Mouse (Mus musculus): Measurements from ENCODE around the gene Ice1.
A peak's percentile ranks its signal among the peaks of the same experiment; 100 is the strongest.

Gene Ice1

DNA sequence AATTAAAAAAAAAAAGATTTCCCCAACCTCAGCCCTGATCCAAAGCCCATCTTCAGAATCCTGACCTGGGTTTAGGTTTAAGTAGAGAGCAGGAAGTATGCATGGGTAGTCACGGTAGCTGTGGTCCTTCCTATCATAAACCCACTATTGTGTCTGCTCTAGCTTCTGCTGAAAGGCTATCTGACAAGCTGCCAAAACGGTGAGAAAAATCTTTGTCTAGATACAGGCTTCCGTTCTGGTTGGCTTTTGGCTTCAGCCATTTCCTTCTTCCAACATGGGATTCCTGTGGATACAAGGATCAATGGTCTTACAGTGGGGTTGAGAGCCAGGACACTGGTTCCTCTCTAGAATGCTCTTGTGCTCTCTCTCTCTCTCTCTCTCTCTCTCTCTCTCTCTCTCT, 2.2 kb upstream of the Ice1 start:
- no peak for DNase-seq (ENCODE audit: low read depth, low spot score)

DNA sequence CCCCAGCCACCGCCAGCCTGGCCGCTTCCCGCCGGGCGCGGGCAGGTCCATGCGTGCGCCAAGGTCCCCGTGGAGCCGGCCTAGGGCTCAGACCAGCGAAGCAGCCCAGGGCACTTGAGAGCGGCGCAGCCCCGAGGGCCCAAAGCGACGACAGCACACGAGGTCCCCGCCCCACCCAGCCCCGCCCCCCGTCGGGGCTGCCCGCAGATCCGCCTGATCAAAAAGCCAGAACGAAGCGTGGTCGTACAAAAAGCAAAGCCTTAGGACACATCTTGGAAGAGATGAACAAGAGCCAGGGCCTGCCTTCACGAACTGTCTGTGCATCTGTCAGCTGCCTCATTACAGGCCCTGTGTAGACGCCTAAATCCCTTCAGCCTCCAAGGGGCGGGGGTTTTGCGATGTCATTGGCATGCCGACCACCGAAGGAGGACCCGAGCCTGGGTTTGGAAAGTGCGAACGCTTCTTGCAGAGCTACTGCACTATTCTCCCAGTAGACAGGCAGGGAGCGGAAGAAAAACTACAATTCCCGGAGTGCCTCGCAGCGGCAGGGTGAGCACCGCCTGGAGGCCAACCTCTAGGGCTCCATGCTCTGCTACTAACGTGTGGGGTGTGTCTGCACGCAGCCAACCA, 343 bp upstream of the Ice1 start:
- peak; percentile 89 for DNase-seq (ENCODE audit: low read depth, low spot score)

DNA sequence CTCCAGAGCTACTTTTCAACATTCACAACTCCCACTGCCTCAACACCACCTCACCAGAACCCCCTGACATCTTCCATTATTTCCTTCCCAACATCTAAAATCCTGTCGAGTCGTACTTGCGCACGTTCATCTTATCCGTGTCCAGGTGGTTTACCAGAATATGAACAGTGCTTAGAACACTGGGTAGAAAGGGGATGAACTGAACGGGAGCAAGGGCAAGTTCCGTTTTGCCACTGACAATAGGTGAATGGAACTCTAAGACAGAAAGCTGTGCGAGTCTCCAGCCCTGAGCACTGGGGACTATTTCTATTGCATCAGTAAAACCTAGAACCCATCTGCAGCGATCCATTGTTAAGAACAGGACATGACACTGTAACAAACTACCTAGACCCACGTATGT, 728 bp downstream of the Ice1 start:
- no peak for DNase-seq (ENCODE audit: low read depth, low spot score)

DNA sequence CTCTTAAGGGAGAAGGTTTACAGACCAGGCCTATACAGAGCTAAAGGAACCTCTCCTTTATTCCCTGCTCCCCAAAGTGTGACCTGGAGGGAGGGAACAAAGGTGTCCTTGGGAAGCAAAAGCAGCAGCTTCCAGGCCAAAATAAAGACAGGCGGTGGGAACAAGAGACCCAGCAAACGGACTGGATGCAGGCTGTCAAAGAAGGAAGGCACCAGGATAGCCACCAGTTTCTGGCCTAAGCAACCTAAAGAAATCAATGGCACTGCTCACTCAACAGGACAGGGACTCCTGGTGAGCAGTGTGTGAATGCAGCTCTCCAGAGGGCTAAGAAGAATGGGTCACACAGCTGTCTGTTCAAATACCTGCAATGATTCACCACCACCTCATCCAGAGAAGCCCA, 1.8 kb downstream of the Ice1 start:
- no peak for DNase-seq (ENCODE audit: low read depth, low spot score)

DNA sequence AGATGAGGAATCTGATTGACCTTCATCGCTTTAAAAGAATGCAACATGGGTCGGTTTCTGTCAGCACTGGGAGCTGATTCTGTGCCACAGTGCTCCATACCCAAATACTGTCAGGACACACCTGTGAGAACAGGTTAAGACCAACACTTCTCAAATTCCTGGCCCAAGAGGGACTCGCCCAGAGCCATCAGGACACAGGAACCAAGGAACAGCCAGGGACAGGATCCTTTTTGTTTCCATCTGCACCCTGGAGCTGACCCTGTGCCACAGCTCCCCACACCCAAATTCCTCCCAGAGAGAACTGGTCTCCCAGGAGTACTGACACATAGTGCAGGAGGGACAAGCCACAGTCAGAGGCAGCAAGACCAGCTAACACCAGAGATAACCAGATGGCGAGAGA, 11.0 kb downstream of the Ice1 start:
- no peak for DNase-seq (ENCODE audit: low read depth, low spot score)

DNA sequence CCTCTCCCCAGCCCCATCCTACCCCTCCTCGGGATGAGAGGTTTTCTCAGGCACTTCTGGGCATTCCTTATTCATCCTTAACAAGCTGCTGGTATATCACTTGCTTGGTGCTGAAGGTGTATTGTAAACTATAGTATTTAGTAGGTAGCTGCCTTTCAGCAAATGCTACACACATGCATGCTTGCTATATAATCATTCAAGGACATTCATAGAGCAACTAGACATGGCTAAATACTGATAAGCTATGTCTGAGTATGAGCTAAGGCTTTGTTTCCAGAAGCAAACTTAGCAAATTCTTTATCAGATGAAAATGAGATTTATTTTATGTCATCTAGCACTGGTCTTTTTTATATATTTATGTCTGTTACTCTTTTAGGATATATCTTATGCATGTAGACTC, 11.8 kb downstream of the Ice1 start:
- no peak for DNase-seq (ENCODE audit: low read depth, low spot score)

DNA sequence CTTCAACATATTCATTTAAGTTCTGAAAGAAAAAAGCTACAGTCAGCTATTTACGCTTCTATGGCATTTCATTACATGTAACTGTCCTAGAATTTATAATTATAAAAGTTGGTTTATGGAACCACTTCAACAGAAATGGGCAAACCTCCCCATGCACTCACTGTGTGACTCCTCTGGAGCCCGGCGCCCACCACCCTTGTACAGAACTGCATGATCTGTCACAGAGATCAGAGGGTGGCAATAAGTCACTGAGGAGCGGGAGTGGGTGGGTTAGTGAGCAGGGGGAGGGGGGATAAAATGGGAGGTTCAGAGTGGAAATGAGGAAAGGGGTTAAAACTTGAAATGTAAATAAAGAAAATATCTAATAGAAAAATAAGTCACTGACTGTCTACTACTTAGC, 13.0 kb downstream of the Ice1 start:
- no peak for DNase-seq (ENCODE audit: low read depth, low spot score)

DNA sequence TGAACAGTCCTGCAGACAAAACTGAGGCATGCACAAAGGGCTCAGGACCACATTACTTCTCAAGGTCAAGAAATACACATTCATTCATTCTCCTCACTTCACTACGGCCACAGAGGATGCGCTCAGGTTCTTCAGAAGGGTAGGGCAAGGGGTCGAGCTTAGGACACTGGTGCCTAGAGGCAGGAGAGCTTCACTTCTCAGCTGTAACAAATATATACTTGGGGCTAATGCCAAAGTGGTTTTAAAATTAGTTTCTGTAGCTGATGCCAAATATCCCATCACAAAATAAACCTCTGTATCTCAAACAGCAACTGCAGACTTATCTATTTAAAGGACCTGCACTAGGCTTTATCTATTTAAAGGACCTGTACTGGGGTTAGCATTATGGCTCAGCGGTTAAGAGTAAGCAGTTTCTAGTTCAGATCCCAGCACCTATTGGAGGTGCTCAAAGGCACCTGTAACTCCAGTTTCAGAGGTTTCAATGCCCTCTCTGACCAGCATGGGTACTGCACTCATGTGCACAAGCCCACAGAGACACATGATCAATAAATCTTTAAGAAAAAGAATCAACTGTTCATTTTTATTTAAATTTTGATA, 14.9 kb downstream of the Ice1 start:
- DNase-seq (ENCODE audit: low read depth, low spot score) = no peak

DNA sequence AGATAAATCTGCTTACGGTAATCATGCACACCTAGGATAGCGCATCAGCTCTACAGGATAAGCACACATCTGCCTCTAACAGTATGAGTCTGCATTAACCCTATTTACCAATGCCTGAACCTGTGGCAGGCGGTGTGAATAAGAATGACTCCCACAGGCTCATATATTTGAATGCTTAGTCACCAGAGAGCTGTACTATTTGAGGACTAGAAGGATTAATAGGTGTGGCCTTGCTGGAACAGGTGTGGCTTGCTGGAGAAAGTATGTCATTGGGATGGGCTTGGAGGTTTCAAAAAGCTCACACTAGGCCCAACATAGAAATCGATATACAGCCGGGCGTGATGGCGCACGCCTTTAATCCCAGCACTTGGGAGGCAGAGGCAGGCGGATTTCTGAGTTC, 15.9 kb downstream of the Ice1 start:
- no peak for DNase-seq (ENCODE audit: low read depth, low spot score)

DNA sequence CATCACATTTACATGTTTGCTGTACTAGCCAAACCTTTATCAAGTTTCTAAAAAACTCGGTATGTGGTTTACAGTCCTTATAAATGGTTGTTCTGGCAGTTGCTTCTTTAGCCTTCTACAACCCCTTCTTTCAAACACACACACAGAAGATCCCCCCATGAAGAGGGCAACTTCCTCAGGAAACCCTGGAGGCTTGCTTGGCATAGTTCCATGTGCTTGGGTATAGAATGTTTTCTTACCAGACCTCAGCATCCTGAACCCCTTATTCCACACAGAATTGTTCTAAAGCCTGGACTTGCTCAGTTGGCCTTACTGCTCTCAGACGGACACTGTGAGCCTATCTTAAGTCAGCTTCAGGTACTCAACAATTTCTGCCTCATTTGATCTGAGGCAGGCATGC, 24.6 kb downstream of the Ice1 start:
- no peak for DNase-seq (ENCODE audit: low read depth, low spot score)

DNA sequence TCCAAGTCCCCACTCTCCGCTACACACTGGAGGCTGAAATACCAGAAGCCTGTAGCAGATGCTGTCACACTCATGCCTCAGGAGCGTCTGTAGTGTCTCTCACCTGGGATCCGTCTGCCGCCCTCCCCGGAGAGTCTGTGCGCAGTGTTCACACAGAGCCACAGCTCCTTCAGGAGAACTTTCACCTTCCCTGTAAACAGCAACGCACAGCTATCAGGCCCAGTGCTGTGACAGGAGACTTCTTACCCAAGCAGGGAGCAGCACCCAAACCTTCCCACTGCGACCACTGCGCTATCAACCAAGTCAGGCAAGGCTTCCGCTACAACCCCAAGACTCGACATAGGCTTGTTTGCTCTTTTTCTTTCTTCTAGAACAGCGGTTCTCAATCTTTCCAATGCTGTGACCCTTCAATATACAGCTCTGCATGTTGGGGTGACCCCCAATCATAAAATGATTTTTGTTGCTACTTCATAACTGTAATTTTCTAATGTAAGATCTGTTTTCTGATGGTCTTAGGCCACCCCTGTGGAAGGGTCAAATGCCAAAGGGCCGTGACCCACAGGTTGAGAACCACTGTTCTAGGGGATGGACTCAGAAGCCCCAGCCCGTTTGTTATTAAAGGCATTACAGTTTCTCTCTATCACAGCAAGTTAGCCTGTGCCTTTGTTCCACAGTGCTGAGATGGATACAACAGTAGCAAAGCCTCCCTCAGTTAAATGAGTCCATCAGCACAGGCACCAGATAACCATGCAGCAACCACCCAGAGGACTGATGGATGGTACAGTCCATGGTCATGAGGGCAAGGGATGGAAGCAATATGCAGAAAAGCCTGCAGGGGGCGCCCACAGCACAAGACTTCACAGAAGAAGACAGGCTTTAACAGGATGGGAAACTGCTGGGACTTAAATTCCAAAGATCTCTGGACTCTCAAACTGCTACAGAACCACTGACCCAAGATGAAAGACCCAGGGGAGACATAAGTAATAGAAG, 26.7 kb downstream of the Ice1 start:
- peak; percentile 43 for DNase-seq (ENCODE audit: low read depth, low spot score)

DNA sequence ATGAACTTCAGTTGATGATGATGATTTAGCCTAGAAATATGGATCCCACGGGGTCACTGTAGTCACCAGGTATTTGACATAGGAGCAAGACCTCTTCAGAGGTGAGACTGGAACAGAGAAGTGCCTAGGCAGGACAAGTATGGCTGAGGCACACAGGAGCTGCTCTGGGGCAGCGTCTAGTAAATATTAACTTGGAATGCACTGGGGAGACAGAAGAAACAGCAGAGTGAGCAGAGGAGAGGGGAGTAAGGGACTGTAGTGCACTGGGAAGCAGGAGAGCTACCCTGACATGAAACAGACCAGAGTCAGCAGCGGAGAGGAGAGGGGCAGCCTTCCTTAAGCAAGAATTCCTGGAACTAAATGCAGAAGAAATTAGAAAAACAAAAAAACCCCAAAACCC, 27.8 kb downstream of the Ice1 start:
- no peak for DNase-seq (ENCODE audit: low read depth, low spot score)

DNA sequence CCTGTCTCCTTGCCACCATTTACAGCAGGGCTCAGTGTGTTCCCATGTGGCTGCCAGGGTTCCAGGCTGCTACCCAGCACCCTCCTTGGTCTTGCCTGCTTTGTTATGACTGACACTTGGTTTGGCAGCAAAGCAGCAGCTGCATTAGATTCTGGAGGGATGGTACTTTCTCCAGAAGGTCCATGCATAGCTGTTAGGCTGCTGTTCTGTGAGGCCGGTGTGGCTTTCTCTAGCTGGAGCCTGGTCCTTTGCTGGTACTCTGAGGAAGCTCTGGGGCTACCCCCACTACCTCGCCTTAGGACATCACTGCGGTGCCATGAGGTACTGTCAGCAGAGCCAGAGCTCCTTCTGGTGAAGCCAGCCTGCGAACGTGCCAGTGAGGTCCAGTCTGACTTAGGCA, 32.1 kb downstream of the Ice1 start:
- DNase-seq (ENCODE audit: low read depth, low spot score) = no peak

DNA sequence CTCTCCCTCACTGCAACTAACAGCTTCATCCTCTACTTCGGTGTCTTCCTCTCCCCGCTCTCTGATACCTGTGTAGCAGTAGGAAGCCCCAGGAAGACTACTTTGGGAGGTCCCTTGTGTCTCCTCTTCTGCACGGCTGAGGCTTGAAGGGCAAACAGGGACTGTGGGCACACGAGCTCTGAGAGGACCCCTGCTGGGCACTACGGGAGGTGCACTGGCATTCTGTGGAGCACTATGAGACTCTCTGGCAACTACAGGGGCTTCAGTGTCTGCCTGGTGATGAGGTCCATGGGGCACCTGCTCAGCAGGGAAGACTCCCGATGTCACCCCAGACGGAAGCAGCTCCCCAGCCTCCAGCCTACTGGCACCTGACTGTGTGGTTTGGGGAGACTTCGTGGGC, 32.7 kb downstream of the Ice1 start:
- DNase-seq (ENCODE audit: low read depth, low spot score) = no peak

DNA sequence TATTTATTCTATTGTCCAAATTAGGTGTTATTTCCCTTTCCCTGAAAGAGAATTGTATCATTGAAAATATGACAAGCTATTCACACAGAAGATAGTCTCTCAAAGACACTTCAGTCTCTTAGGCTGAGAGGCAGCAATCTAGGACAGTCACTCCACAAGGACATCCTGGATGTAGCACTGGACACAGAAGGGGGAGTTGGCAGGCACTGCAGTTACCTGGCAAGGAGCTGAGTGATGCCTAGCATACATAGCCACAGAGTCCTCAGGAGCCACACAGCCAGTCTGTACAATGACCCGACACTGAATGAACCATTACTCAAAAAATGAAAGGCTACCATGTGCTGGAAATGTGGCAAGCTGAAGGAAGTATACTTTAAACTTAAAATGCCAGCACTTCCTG, 35.9 kb downstream of the Ice1 start:
- DNase-seq (ENCODE audit: low read depth, low spot score) = no peak

DNA sequence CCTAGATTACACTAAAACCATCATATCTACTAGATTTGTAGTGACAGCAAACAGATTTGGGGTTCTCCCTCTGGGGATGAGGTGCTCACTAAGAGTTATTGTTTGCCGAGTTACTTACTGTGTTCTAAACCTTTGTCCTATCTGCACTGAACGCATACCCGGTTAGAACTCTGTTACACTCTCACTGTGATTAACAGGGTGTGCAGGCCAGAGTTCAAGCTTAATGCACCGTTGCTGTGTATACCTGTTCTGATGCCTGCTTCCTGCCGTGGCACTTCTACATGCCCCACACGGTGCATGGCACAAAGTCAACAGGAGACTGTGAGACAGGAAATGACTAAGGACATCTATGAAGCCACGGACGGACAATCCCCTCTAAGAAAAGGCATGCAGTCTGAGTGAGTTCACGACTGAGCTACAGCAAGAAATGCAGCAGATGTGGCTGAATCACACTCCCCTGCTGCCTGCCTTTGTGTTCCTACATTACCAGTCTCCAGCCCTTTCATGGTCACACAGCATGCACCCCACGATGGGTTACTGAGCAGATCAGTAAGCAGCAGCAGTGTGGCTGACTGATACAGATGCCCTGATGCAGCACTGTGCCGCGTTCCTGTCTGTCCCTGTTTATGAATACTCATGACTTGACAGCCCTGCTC, 37.3 kb downstream of the Ice1 start:
- DNase-seq (ENCODE audit: low read depth, low spot score) = no peak

DNA sequence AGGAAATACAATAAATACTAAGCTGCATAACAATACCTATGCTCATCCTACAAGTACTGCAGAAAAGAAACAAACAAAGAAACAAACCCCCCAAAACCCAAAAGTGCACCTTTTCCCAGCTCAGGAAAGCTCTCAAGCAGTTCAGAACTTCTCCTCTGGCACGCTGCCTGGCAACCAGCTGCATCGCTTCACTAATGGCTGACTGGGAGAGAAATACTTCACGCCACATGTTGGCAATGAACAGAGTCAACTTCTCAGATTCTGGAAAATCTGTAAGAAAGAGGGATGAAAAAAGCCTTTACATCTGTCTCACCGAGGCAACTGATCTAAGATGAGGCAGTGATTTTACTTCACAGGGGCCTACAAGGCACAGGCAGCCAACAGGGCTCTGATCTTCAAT, 38.5 kb downstream of the Ice1 start:
- DNase-seq (ENCODE audit: low read depth, low spot score) = no peak

DNA sequence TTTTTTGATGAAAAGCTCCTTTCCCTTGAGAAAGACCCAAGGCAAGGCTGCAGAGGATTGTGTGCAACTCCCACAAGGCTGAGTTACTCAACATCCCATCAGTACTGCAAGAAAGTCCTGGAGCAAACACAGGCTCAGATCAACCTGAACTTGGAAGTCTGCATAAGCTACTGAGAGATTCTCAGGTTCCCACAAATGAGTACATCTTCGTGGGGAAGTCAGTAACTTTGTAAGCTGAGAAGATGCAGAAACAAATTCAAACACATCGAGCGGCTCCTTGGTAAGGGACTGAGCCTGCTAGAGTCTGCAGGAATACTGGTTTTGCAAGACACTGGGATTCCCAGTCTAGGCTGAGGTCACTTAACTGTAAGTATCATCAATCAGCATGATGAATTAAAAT, 40.5 kb downstream of the Ice1 start:
- DNase-seq (ENCODE audit: low read depth, low spot score) = no peak

DNA sequence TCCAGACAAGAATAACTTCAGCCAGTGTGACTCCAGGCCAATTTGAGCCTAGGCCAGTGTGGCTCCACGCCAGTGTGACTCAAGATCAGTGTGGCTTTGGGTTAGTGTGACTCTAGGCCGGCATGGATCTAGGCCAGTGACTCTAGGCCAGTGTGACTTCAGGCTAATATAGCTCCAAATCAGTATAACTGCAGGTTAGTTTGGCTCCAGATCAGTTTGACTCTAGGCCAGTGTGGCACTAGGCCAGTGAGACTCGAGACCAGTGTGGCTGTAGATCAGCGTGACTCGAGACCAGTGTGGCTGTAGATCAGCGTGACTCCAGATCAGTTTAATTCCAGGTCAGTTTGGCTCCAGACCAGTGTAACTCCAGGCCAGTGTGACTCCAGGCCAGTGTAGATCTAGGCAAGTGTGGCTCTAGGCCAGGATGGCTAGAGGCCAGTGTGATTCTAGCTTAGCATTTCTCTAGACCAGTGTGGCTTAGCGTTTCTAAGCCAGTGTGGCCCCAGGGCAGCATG, 47.1 kb downstream of the Ice1 start:
- DNase-seq (ENCODE audit: low read depth, low spot score) = no peak

DNA sequence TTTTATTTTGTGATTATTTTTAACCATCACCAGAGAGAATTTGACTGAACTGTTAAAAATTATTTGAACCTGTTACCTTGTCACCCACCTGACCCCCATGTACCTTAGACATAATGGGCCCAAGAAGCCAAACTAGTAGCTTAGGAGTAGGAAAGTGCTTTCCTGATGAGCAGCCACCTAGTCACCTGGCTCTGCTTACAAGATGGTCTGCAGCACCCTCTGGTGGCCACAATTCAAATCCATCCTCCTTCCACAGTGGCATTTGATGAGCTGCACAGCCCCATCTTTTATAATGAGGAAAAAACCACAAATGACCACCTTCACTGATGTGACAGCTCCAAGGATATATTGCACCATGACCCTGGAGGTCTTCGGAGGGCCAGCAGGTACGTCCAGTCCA, 50.5 kb downstream of the Ice1 start:
- peak; percentile 16 for DNase-seq (ENCODE audit: low read depth, low spot score)

DNA sequence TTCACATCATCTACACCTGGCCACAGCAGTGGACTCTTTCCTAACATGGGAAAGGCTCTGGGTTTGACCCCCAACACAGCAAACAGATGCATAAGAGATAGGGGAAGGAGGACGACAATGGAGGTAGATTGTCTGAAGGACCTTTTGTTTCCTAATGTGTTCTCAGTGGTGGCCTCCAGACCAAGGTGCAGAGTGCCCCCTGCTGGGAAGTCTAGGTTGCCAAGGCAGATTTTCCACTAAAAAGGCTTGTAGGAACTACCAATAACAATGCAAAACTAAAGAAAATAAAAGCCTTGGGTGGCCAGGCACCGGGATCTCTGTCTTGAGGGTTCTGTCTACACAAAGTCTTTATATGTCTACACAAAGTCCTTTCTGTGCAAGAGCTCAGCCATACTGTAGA, 54.9 kb downstream of the Ice1 start:
- peak; percentile 29 for DNase-seq (ENCODE audit: low read depth, low spot score)

DNA sequence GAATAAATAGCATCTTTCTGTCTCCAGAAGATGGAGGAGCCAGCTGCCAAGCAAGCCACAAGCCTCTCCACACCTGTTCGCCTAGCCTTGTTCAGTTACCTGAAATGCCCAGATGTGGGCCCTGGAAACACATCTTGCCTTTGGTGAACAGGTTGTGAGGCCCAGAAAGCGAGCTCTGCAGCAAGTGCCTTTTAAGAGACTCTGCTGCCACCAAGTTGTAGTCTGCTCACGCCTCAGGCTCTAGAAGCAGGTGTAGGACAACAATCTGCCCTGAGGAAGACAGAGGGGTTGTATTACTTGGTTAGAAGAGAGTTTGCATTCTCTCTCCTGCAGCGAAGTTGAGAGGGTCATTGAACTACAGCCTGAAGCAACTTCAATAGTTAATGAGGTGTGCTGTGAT, 55.9 kb downstream of the Ice1 start:
- no peak for DNase-seq (ENCODE audit: low read depth, low spot score)
